Mouse (Mus musculus): ENCODE results near the gene Snx17.
A peak's percentile ranks its signal among the peaks of the same experiment; 100 is the strongest.
"Not testable (repeated sequence)": the region's sequence is repeated elsewhere in the genome, so short reads cannot be mapped to it uniquely, and the experiment has no call there.

The Snx17 gene

DNA sequence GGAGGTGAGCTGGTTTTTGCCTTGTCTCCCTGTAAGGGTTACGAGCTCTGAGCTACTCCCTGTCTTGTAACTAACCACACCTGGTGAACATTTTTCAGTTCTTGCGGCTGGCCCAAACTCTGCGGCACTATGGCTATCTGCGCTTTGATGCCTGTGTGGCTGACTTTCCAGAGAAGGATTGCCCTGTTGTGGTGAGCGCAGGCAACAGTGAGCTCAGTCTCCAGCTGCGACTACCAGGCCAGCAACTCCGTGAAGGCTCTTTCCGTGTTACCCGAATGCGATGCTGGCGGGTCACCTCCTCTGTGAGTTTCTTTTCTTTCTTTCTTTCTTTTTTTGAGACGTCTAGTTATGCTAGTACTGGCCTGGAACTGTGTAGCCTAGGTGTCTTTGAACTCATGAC is 4.0 kb downstream of the Snx17 start:
- DNase-seq, result no peak

DNA sequence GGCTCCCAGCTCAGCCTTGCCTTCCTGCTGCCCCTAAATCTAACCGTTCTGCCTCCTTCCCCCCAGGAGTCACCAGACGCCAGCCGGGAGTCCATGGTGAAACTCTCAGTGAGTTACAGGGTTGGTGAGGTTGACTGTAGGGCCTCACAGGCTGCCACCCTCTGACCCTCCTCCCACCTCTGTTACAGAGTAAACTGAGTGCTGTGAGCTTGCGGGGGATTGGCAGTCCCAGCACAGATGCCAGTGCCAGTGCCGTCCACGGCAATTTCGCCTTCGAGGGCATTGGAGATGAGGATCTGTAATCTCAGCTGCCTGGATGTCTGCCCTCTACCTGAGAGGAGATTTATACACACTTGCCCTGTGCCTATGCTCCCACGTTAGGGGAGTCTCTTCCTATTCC is 5.1 kb downstream of the Snx17 start:
- DNase-seq, result no peak

DNA sequence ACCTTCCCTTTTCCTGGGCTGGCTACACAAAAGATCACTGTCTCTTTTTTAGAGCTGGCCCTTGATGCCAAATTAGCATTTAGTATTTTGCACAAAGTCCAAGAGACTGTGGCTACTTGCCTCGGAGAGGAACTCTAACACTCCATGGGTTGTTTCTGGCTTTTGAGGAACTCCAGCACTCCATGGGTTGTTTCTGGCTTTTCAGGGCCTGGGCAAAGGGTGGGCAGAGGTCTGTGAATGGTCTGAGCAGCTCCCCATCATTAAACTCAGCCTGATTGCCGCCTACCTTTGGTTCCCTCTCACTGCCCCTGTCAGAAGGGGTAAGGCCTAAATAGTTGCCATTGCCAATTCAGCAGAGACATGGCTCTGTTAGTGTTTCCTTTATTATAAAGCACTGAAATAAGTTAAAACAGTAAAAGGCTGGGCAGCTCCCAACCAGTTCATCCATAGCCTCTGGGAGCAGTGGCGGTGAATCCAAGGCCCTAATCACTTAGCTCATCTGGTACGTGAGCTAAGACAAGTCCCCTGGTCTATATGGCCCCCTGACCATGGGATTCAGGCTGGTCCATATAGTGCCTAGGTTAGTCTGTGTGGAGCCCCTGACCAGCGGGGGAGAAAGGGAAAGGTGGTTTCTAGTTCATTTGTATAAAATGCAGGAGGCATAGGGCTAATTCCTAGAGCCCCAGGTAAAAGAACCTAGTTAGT is 5.7 kb downstream of the Snx17 start:
- DNase-seq, result no peak

DNA sequence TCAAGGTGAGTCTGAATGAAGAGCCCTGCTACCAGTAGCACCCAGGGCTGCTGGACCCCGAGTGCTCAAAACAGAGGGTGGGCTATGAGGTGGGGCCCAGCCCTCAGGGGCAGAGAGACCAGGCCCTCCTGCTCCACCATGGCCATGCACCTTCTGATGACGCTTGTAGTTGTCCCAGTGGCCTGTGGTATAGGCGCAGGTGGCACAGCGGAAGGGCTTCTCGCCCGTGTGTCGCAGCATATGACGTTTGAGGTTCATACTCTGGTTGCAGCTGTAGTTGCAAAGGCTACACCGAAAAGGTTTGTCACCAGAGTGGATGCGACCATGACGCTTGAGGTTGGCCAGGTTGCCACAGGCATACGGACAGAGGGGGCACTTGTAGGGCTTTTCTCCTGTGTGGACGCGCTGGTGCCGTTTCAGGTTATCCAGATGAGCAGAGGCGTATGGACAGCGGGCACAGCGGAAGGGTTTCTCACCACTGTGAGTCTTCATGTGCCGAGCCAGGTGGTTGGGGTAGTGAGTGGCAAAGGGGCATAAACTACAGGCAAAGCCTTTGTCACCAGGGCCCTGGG is 6.4 kb downstream of the Snx17 start:
- DNase-seq, result no peak

DNA sequence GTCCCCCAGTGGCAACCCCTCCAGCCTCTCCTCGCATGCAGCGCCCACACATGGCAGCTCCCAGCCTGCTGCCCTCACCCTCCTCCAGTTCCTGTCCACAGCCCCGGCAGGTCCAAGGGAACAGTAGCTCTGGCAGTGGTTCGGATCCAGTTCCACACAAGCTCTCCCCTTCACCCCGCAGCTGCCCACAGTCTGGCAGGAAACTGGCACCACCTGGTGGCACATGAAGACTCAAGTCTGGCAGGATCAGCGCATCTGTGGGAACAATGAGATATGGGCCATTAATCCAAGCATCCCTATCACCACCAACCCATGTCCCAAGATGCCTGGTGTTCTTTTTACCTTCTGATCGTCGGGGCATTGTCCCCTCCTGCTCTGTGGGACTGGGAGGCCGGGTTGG is 6.9 kb downstream of the Snx17 start:
- no peak for DNase-seq

DNA sequence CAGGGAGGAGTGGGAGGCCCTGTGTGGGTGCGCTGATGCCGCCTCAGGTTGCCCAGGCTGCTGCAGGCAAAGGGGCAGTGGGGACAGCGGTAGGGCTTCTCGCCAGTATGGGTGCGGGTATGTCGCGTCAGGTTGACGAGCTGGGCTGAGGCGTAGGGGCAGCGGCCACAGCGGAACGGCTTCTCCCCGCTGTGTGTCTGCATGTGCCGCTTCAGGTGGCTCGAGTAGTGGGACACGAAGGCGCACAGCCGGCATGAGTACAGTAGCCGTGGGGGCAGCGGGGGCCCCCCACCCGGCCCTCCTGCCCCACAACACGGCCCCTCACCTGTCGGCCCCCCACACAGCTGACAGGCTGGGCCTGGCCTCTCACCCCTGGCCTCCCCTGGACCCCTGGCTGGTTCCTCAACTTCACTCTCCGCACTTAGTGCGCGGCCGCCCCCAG is 7.3 kb downstream of the Snx17 start:
- DNase-seq, result no peak

DNA sequence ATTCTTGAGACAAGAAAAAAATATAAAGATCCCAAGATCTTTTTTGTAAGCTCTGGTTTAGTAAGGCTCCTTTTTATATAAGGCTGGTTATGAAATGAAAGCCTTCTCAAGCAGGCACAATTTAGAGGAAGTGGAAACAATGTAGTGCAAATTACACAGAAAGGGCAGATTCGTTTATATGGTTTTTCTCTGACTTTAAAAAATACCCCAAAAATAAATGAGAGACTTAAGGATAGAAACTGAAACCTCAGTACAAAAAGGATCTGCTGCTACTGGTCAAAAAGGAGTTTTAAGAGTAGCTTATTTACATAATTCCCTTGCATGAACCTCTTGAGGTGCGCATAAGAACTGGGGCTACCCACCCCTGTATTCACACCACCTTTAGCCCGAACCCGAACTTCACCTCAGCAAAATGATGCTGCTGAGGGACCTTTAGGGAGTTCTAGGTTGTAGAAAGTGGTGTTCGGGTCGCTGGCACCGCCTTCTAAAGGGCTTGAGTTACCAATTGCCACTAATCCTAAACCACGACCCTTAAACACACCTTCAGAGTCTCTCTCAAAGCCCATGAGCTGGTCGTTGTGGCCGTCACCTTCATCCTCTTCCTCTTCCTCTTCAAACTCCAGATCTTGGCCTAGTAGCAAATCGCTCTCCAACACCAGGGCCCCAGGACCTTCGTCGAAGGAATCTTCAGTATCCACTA is 8.2 kb downstream of the Snx17 start:
- DNase-seq, result no peak

DNA sequence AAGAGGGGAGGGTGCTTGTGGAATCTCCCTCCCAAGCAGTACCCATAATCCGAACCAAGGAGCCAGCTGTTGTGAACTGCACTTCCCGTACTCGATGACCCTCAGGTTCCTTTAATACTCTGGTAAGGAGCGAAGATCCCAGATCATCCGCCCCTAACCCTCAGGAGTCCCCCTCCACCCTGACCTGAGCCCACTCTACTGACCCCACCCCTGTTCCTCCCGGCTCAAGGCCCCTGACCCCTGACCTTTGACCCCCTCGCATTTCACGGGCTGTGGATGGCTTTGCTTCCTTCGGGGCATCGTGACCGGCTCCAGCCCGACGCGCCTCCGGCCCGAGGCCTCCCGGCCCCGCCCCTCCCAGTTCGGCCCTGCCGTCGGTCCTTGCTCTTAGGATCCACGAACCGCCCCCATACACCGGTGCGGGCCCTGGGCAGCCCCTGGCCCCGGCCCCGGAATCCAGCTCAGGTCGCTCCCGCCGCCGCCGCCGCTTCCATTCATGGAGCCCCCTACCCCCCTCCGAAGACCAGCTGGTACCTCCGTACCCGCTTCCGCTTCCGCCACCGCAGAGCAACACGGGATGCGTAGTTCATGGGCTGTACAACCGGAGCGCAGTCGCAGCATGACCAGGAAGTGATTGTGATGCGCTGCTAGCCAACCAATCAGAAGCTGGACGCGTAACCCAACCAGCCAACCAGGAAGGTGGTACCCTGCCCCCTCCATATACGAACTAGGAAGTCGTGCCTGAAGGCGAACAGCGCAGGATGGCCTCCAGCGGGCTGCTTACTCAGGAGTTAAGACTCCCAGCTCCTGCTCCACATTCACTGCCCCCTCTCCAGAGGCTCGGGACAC is 8.9 kb downstream of the Snx17 start, which contains the start of gene Zfp513:
TSS of gene Zfp513 (minus strand) at position 562 of the 849 bp plus-strand sequence.
- peak; percentile 99 for DNase-seq

DNA sequence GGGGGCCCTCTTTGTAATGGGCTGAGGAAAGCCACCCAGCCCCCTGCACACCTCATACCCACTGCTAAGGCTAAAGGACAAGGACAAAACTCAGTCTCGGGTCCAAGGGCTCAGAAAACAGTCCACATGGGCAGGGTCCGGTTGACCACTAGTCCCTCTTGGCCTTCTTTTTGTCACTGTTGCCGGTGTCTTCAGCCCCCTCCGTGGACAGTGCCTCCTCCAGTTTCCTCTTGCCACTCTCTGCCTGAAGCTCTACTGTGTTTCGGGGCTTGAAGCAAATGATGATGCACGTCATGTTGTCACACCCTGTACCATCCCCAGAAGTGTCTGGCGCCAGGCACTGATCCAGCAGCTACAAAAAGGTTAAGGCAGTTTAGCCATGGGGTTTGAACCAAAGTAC is 9.9 kb downstream of the Snx17 start:
- DNase-seq, result no peak

DNA sequence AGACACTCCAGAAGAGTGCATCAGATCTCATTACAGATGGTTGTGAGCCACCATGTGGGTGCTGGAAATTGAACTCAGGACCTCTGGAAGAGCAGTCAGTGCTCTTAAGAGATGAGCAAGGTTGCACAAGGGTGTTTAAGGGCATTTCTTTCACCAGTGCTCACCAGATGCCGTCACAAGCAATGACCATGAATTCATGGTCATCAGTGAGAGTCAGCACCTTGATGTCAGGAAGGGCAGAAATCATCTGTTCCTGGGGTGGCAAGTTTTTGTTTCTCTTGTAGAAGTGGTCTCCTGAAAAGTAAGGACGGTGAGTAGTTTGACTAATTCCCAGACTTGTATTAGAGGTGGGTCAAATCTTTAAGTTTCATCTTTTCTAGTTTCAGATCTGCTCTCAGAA is 10.8 kb downstream of the Snx17 start:
- DNase-seq, result no peak

DNA sequence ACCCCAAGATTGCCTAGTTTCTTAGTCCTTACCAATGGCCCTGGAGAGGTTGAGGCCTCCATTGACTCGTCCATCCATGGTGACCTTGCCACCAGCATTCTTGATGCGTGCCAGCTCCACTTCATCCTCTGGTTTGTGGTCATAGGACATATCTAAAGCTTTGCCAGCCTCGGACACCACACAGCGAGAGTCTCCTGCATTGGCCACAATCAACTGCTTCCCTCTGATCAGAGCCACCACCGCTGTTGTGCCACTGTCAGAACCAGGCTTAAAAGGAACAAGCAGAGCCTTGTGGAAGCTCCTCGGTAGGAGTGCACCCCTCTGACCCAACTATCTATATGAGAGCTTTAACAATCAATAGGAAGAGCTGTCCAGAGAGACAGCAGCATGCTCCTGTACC is 11.4 kb downstream of the Snx17 start:
- DNase-seq, result no peak

DNA sequence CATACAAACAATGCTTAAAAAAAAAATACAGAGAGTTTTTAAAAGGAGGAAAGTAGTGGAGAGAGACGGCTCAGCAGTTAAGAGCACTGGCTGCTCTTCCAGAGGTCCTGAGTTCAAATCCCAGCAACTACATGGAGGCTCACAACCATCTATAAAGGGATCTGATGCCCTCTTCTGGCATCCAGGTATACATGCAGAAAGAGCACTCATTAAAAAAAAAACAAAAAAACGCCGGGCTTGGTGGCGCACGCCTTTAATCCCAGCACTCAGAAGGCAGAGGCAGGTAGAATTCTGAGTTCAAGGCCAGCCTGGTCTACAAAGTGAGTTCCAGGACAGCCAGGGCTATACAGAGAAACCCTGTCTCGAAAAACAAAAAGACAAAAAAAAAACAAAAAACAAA is 23.5 kb downstream of the Snx17 start:
- DNase-seq, result not testable (repeated sequence)

DNA sequence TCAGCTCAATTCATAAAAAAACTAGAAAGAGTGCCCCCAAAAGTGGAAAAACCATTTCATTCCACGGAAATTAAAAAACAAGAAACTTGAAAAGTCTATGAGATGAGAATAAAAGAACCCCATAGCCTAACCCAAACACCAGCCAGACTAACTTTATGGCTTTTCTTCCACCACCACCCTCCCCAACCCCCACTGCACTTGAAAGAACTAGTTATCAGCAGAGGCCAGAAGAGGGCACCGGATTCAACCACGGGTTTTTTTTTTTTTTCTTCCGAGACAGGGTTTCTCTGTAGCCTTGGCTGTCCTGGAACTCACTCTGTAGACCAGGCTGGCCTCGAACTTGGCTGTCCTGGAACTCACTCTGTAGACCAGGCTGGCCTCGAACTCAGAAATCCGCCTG is 25.3 kb downstream of the Snx17 start:
- DNase-seq, result no peak

DNA sequence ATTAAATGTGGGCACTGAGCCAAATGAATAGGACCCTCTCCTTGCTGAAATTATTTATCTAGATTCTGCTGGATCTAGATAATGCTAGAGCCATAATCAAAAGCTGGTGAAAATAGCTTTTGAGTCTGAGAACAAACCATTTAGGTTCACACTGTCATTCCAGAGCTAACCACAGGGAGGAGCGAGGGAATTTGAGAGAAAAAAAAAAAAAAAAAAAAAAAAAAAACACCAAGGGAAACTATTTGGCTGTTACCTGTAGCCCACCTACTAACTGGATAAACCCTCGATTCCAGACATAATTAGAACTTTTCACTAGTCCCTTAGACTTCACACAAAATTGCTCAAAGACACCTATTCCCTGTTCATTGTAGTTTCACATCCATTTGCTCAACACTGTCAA is 26.0 kb downstream of the Snx17 start:
- DNase-seq, result no peak

DNA sequence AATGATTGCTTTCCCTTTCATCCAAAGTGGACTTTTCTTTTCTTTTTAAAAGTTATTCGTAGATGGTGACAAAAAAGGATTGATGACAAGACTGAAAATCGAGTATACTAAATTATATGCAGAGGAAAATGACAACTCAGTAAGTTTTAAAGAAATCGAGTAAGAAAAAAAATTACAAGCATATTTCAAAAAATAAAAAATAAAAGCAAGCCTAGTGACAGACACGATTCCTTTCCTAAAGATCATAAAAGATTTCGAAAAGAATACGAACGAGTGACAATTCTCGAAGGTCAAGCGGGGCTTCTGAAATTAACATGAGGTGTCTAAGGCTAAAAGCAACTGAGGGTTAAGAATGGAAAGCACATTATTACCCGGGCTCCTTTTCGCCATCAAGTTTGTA is 26.4 kb downstream of the Snx17 start:
- no peak for DNase-seq

DNA sequence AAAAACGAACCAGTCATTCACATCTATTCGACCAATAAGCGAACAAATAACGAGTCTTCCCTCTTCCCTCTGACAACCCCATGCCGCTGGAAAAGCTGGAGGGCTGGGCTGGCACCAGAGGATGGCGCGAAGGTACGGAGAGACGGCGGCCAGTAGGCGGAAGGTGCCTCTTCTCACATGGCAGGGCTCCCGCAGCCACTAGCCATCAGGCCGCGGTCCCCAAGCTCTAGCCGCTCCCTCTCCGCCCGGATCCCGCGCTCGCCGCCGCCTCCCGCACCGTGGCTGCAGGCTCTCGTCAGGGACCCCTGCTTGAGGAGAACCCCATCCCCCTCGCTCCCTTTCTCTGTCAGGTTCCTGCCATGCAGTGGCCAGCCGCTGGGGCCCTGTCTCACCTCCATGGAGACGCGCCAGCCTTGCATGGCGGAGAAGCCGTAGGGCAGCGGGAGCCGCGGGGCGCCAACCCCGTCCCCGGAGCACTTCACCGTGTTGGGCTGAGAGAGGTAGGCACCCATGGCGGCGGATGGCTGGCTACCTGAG is 27.0 kb downstream of the Snx17 start:
- DNase-seq, result peak; percentile 49

DNA sequence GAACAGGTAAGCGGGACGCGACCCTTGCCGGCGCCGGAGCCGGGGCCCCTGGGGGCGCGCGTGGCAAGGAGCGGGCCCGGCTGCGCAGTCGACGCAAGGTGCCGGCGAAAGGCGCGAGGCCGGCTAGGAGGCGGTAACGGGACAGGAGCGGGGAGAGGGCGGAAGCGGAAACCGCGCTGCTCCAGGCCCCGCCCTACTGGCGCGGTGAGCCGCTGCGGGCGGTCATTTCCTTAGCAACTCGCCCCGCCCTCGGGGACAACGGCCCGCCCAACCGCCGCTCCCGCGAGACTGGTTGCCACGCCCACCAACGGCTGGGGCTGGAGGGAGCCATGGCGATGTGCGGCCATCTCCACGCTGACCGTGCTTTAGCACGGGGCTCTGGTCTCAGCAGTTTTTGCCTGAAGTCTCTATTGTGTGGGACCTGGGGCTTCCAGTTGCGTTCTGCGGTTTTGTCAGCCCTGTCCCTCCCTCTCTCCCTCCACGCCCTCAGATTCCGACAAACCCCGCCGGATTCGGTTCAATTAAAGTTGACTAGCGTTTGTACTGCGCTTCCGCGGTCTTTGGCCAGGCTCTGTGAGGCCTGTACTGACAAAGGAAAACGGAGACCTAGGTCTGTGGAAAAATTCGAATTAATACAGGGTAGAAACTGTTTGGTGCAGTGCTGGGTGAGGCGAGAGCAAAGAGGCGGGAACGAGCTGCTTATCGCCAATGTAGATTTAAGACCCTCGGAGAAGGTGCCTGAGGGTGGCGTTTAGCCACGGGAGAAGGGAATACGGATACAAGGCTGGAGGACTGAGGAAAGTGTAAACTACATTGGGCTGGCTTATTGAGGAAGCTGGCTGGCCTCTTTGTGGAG is 27.6 kb downstream of the Snx17 start, which contains the start of gene Ppm1g:
TSS of gene Ppm1g (minus strand) at position 240 of the 856 bp plus-strand sequence.
- peak; percentile 97 for DNase-seq

DNA sequence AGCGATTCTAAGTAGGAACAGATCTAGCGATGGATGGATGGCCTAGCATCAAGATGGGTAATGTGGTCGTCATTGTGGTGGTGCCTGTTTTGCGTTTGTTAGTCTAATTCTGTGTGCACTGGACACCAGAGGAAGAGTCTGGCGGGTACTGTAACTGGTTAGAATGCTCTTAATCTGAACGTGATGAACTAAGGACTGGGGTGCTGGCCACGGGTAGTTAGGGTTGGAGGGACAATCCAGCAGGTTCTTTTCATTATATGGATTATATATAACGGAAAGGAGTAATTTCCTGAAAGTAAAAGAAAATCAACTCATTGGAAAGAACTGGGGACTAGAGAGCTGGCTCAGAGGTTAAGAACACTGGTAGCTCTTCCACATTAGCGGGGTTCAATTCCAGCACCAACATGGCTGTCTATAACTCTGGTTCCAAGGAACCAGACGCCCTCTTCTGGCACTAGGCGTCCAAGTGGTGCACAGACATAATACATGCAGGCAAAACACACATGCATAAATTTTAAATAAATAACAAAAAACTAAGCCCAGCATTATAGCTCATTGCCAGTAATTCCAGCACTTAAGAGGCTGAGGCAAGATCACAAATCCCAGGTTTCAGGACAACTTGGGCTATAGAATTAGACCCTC is 28.4 kb downstream of the Snx17 start:
- no peak for DNase-seq

DNA sequence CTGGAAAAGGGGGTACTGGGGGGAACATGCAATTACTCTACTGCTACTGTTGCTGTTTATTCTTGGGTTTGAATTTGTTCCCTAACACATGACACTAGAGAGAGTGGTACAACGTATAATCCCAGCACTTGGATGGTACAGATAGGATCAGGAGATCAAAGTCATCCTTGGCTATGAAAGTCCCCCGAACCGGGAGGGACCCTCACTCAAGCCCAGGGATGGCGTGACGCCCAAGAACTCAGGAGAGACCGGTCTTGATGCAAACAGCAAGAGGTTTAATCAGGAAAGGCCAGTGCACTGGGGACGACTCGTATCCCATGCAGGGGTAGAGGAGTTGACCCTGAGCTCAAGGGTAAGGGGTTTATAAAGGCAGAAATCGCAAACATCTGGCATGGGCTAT is 29.7 kb downstream of the Snx17 start:
- no peak for DNase-seq

DNA sequence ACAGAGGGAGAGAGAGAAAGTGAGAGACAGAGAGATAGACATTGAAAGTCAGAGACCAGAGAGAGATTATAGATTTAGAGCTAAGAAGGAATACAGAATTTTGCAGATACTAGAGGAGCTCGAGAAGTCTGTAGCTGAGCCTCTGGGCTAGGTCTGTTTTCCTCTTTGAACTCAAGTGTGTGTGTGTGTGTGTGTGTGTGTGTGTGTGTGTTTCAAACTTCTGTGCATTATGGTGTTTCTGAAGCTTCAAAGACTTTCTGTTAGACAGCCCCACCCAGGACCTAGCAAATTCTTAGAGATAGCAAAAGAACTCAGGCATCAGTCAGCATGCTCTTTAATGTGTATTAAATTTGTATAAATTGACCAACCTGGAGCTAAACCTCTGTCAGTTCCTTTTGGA is 33.6 kb downstream of the Snx17 start:
- no peak for DNase-seq
